Mouse (Mus musculus): ENCODE data around the gene 4930544G11Rik.

- TF ChIP-seq GATA1 (IDR thresholded peaks at IDR 0.05; ENCODE audit: low read length) (no peak), TAL1 (IDR thresholded peaks at IDR 0.05; ENCODE audit: low read length) (no peak)
Measured at GRCm38 (mm10) chr6:65952309-65952708, at the start of gene 4930544G11Rik.
